Mouse (Mus musculus) fibroblast of lung, adult 2 months (primary cell): ENCODE measurements around the gene Prkd1.
A peak's percentile ranks its signal among the peaks of the same experiment; 100 is the strongest.
"Not testable (repeated sequence)": the region's sequence is repeated elsewhere in the genome, so short reads cannot be mapped to it uniquely, and the experiment has no call there.

Experiments used
- DNase-seq: peaks from one replicate; pipeline ENCODE4 v3.0.0-alpha.2; 2011; ENCODE audit warnings: low read depth

Prkd1 gene

DNA sequence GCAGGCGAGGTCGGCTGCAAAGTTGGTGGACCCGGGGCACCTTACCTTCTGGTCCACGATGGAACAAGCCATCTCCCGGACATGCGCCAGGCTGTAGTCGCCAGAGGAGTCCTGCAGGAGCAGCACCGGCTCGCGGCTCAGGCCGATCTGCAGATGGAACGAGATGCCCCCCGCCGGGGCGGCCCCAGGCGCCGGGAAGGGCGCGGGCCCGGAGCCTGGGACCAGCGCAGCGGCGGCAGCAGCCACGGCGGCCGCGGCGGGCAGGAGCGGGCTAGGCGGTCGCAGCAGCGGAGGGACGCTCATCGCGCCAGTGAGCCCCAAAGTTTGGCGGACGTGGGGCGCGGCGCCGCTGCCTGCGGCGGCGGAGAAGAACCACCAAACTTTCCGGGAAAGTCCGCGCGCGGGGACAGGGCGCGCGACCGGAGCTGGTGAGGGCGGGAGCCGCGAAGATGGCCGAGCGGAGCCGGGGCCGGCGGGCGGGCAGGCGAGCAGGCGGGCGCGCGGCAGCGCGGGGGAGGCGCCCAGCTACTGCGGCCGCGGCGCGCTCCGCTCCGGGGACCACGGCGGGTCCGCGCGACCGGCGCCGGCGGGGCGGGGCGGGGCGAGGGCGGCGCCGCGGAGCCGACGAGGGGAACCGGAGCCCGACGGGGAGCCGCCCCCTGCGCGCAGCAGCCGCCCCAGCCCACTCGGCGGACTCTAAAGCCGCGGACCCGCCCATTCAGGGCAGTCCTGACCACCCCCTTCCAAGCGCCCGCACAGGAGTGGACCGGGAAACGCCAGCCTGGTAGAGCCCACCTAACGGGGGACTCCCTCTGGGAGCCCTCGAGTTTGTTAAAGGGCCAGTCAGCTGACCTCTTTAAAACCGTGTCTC is at the start of gene Prkd1:
Gene Prkd1, minus strand, starts transcription at position 428 of the 871 bp plus-strand sequence.
- no peak for DNase-seq

DNA sequence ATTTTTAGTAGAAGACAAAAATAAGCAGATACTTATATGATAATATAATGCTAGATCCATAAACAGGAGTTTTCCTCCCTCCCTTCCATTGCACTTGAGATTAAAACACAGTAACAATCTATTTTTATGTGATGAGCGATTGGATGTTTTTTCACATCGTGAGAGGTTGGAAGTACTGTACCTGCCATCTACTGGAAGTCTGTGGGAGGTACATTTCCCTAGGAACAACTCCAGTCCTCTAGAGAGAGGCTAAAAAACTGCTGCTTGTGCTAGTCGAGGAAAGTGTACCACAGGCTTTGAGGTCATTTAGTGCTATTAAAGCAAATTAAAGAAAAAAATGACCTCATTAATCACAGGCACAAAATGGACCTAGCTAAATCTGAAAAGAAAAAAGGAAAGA is 48.6 kb upstream of the Prkd1 start:
- peak; percentile 40 for DNase-seq

DNA sequence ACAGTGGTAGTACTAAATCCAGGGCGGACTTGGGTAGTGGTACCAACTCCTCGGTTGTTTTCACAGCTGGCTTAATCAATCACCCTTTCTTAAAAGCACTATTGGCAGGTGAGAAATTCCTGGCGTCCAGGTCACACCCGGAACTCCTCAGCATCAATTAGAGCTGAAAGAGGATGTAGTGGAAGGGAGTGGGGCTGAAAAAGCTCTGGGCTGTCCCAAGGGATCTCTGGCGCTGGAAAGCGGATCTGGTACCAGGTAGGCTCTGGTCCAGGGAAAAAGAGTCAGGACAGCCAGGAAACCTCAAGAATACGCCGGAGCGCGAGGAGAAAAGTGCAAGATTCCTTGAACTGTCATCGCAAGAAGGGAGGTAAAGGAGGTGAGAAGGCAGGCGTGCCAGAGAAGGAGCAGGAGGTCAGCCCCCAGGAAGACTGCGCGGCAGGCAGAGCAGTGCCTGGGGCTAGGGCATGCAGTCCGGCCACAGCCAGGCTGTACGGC is 675 bp downstream of the Prkd1 start:
- DNase-seq, result no peak

DNA sequence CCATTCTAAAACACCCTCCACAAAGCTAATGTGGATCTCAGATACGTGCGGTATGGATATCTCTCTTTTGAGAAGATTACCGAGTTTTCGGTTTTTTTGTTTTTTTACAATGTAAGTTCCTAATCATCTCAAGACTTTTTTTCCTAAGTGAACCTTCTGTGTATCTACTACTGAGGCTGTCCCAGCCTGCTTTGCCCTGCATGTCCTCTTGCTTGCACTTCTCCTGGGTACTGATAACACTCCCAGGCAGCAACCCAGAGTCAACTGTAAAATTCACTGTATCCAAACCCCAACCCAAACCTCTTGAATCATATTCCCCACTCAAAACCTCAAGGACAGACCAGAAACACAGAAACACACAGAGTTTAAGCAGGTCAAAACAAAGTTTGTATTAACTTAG is 2.0 kb downstream of the Prkd1 start:
- no peak for DNase-seq

DNA sequence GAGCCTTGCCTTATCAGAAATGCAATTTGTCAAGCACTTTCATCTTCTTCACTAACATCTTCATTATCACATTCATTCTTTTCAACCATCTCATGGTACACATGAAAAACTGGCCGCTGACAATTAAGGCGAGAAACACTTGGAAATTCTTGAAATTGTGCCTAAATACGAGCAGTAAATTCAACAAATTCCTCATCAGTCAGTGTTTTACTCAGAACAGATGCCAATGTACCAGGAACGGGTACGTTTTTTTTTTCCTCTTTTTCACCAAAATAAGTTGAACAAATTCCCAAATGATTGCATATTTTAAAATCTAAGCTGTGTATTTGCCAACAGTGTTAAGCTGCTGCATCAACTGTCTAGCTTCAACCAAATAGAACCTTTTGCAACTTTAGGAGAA is 6.2 kb downstream of the Prkd1 start:
- DNase-seq, result no peak

DNA sequence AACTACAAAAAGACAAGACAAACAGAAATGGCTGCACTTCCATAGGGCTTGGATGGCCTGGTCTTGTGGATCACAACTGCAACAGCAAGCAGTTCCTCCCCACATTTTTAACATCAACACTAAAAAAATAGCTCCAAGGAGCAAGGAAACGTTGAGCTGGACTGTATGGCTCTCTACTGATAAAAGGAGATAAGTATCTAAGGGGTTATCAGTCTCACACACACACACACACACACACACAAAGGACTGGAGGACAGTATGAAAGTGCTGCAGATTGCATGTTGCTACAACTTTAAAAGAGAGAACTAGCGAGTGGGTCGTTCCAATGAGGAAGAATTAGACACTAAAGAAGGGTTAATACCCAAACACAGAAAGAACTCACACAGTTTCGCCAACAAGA is 8.7 kb downstream of the Prkd1 start:
- DNase-seq, result no peak

DNA sequence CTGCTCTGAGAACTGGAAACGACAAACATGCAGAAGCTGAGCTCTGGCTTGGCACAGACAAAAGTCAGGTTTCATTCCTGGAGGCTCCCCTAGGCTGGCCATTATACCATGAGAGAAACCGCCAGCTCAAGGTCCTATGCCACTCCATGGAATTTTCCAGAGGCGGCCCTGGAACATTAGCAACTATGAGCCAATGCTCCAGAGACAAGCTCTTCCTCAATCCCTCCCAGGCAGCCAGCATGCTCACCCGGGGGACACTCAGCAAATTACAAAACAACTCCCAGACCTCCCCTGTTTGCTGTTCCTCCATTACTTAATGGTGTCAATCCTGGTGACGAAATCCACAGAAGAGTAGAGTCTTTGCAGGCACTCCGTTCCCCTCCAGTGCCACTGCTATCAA is 14.5 kb downstream of the Prkd1 start:
- DNase-seq, result no peak

DNA sequence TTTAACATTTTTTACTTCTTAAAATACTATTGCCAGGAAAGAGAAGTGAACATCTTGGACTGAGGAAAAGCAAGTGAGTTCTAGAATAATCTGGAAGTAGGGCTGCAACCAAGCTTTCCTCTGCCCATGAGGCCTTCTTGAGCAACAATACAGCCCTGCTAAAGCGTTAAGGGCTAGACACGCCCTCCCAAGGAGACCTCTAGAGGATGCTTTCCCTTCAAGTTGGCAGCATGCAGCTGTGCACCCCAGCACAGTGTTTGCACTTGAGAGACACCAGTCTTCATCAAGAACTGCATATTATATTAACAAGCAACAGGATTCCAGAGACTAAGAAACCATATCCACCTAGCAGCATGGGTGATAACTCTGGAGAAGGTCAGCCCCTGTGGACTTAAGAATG is 22.8 kb downstream of the Prkd1 start:
- DNase-seq, result not testable (repeated sequence)

DNA sequence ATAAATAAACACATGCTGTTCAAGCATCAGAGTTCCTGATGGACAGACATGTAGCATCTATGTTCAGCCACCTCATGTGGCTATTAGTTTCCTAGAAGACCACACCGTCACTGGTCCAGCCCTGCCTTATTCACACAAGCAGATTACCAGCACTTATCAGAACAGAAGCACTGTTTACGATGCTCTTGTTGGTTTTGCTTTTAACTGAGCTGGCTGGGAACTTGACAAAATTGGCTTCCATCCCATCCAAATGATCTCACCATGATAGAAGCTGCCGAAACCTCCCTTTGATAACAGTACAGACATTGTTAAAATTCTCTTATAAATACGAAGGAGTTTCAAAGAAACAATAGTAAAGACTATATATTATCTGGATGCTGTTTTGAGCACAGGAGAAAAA is 24.7 kb downstream of the Prkd1 start:
- DNase-seq, result no peak

DNA sequence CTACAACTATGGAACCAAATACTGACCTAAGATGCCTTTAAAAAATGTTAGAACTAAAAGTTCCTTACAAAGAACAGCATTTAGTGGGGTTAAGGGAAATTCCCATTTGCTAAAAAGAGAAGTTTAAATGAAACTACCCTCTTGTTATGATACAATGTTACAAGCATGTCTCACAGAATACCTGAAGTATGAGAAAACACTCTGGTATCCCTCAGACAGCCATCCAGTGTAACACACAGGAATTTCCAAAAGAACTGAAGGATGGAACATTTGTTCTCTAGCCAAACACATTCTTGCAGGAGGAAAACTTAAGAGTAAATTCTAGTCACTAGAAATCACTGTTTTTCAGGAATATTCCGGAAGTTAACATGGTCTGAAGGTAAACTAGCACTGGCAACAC is 33.0 kb downstream of the Prkd1 start:
- DNase-seq, result no peak

DNA sequence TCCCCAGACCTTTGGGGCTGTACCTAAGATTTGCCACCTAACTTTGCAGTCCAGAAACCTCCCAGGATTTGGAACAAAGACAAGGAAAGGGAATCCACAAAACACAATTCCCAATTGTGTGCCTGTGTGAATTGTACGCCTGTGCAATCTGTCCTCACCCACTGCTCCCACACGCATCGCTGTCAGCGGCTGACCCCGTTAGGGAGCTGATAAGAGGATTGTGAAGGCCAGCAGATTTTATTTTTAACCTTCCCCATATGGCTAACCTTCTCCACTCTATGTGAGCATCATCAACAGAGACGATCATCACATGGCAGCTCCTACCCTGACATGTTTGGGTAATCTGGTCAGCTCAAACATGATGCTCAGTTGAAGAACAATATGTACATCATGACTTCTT is 34.6 kb downstream of the Prkd1 start:
- no peak for DNase-seq

DNA sequence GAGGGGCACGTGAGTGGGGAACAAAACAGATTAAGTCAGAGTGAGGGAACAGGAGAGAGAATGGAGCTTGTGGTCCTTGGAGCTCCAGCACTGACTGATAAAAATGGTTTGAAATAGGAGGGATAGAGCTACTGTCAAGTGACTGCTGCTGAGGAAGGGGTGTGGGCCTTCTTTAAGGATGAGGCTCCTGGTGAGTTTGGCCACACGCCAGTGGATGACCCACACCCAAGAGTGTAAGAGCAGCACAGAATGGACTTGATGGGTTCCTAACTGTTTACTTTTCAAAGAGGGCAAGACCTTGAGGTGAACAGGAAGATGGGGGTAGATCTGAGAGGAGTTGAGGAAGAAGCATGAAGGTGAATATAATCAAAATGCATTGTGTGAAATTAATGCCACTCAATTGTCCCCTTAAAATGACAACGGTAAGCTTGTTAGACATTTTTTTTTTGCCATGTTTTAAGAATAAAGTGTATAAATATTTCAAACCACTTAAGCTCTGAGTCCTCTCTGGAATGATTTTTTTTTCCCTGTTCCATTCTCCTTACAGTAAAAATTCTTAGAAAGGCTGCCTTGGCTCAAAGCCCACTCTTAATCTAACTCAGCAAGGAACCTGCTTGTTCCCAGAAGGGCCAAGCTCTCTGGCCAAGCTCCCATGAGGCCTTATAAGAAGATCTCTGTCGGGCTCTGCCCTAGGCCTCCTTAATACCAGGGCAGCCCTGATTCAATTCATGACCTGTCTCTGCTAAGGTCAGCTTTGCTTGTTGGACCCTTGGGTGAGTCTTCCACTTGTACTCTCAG is 42.0 kb downstream of the Prkd1 start:
- no peak for DNase-seq

DNA sequence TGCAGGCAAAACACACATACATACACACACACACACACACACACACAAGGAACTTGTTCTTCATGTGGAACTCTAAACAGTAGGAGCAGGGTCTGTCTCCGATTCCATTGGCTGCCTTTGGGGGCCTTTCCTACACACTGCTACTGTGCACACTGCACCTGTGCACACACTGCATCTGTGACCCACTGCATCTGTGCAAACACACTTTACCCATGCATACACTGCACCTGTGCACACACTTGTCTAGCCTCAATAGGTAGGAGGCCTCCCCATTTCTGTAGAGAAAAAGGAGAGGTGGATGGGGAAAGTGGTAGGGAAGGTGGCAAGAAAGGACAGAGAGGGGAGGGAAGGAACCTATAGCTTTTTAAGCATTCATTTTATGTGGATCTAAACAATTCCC is 49.5 kb downstream of the Prkd1 start:
- DNase-seq, result no peak

DNA sequence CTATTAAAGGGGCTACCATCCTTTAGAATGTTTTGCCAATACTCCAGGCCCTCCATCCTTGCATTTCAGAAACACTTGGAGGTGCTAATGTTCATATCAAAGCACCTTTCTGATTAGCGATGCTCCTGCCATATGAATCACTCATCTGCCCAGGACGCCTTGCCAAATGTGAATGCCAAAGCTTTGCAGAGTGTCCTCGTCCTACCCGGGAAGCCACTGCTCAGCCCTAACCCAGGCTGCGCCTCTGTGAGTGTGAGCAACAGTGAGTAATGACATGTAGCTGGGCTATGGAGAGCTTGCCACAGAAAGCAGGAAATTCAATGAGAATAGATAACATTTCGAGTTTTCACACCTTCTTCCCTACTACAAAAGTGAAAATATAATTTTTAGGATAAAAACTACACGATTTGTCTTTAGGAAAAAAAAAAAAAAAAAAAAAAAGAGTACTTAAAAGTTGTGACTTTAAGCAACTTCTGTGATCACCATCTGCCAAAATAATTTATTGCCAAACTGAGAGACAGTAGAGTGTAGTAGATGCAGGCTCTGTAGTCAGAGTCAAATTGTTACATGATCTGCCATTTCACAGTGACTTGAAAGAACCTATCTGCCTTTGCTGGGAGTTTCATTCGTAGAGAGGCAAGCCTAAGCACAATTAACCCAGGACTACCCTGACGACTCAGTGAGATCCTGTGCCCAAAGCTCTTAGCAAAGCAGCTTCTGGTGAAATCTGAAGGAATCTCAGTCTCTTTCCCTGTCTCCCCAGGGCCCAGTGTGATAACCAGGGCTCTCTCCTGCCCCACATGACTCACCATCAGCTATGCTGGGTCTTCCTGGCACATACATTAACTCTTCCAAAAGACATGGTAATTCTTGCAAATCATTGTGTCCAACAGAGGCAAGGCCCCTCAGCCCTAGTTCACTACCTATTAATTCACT is 50.6 kb downstream of the Prkd1 start:
- no peak for DNase-seq

DNA sequence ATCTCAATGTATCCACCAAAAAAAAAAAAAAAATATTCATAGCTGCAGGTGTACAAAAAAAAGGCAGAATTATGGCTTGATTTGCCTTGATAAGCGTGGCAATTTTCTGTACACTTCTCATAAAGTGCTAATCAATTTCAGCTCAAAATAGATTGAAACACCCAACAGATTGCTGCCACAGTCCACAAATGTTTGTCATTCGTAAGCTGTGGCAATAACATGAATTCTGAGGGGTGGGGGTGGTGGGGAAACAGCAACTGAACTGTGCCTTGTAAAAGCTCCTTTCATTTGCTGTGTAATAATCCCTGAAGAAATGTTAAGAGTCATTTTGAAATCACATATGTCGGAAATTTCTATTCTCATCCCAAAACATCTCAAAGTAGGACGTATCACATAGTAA is 51.4 kb downstream of the Prkd1 start:
- DNase-seq, result no peak

DNA sequence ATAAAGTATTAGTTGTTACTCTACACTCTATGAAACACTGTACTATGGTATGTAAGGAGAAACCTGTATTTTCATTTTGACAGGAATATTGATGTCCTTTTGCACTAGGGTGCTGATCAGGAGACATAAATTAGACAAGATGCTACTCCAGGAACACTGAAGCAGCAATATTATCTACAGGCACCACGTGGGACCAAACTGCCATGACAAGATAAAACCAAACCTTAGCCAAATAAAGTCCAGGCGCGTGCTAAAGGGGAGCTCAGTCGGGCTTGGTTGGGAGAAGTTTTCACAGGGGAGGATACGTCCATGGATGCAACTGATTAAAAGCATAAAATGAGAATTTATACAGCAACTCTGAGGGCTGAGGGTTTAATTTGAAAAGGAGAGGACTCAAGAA is 53.1 kb downstream of the Prkd1 start:
- no peak for DNase-seq

DNA sequence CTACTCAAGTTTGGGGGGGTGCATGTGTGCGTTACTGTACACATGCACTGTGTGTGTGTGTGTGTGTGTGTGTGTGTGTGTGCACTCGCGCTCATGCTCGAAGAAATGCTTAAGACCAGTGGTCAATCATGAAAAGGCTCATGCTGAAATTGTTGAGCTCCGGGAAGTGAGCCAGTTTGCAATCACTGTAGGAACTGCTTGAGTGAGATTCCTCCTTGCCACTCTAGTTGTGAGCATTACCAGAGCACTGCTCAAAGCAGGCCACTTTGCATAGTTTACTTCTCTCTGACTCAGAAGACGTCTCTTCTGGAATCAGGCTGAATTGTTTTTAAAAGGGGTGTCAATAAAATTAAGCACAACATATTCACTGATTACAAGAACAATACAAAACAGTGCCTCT is 54.4 kb downstream of the Prkd1 start:
- peak; percentile 35 for DNase-seq

DNA sequence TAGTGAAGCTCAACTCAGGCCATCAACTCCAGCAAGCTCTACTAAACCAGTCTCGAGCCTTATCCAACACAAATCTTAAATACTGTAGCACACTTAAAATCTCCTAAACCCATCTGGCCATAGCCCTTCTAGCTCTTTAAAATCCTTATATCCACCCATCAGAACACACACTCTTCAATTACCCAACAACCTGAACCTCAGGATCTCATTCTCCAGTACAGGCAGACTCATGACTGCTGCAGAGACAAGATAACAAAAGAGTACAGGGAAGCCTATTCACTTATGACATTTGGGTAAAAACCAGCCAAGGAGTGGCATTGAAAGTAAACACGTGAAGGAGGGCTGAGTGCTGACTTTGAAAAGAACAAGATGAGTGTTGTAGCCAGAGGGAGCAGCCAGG is 55.4 kb downstream of the Prkd1 start:
- no peak for DNase-seq

DNA sequence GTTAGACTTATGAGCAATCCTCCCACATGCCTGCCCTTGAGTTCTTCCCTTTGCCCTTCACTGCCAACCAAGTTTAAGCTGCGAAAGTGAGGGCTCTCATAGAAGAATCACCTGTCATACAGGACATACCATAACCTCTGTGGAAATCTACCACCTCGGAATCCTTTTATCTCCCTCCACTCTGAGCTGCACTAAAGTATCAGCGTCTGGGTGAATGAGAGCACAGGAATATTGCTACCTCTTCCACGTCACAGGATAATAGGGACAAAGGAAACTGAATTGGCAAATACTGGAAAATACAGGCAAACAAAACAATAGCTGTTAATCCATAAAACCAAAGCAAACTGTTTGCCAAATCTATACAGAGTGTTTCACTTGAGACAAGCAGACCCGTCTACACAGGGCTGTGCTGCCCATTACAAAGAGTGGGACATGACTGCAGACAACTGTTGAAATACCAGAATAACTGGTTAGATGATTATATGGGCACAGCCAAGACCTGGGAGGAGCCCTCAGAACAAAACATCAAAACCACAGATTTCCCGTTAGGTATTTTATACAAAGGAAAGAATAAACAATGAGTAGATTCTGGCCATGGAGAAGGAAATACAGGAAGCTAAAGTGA is 60.6 kb downstream of the Prkd1 start:
- no peak for DNase-seq

DNA sequence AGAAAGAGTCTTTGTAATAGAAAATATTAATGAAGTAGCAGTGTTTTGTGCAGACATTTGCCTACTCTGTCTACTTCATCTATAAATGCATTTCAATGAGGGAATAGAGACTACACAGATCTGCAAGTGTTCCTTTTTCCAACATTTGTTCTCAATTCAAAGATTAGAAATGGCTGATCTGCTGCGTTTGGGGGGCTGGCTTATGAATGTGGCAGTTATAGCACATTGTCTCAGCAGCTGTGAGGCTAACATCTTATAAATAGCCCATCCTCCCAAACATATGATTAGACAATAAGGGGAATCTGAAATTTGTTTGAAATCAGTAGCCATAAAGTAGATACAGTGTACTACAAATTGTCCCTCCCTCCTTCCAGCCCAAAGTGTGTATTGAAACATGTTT is 83.7 kb downstream of the Prkd1 start:
- DNase-seq, result no peak

DNA sequence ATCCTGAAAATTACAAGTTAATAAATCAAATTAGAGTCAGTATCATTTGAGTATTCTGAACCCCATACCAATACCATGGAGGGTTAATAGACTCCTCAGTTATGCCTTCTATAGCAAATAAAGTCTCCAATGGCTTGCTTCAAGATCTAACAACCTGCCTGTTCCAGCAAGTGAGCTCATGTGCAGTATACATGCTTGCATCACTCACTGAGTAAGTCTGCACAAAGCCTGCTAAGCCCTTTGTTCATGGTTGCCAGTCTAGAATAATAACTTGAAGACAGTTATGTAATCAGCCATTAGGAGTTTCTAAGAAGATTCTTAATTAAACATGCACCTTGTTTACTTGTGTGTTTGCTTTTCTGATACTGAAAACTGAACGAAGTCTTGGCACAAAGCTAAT is 88.4 kb downstream of the Prkd1 start:
- DNase-seq, result no peak

DNA sequence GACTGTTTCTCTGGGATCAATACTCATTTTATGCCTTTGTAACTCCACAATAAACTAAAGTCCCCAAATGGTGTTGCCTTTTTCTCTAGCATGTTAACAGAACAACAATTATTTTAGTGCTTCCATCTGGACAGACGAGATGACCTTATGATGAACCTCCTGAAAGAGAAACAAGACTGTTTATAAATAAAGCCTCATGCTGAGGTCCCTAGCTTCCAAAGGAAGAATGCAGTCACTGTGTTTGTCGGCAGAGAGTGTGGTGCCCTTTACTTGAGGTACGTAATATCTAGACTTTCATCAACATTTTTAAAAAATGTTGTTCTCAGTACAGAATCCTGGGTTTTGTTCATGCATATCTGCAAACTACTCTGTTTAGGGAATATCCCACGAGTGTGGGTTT is 90.7 kb downstream of the Prkd1 start:
- DNase-seq, result no peak
